28 mouse cellular contexts compared by ENCODE assay signal in the genomic region with DNA sequence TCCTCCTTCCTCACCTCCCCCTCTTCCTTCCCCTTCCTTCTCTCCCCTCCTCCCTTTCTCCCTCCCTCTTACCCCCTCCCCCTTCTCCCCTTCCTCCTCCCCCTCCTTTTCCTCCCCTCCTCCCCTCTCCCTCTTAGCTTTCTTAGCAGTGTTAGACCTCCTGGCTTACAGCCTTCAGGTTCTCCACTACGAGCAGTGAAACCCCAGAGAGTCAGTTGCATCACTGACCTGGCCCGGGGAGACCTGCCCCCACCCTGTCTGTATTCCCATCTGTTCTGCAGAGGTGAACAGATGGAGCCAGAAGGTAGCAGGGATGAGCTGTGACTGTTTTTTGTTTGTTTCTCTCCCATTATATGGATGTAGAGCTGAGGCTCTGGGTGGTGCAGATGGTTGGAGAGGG. TPM values are rescaled to one million over a fixed set of nuclear protein-coding genes. Genes with fewer than 3 reads are reported as not detected.
DNase-seq lines count a peak whose midpoint lies in the region; ATAC-seq and TF ChIP-seq lines count a peak whose summit lies in the region.
"Had no signal": no experiment of that assay in that cellular context is flagged by ENCODE, and none has a peak within 500 bp of the region (broad histone marks: within the 10 kb centered on the region; RNA-seq: fewer than 3 reads in every experiment).

No protein-coding gene starts in this region.

- H3K4me1 ChIP-seq in heart, embryonic 13.5 days: peaks cover 86% of the 10 kb centered on the region
- peaks cover 24% of the 10 kb centered on the region for H3K4me1 ChIP-seq in ES-Bruce4 (ENCODE audit: control insufficient read depth, insufficient read depth, low read length)

- WGBS in heart, embryonic 13.5 days: 31% methylated on average over 2 of the region's 2 CpGs

- H3K27me3 ChIP-seq in heart, embryonic 13.5 days (replicated peaks): peaks cover 11% of the 10 kb centered on the region
- no peaks in the 10 kb centered on the region for H3K27me3 ChIP-seq in ES-Bruce4 (ENCODE audit: control insufficient read depth, insufficient read depth, low read length, poor library complexity, severe bottlenecking)
- H3K27me3 ChIP-seq: Patski had no signal

- TF ChIP-seq CTCF in ES-Bruce4 (IDR thresholded peaks at IDR 0.05; ENCODE audit: low read depth, low read length): no peak

- ATAC-seq in heart, embryonic 13.5 days (ENCODE audit: extremely low read depth, insufficient number of reproducible peaks, low FRiP score, low TSS enrichment): no peak
- ATAC-seq in frontal cortex, adult (ENCODE audit: low TSS enrichment): no peak
- ATAC-seq: activated CD4-positive, CD25-positive, alpha-beta regulatory T cell, adult 4 months; CD4-positive, CD25-positive, alpha-beta regulatory T cell, adult 4 months; forebrain, embryonic 14.5 days; forebrain, embryonic 16.5 days; Patski had no signal

- no peaks in the 10 kb centered on the region for H3K36me3 ChIP-seq in heart, embryonic 13.5 days
- H3K36me3 ChIP-seq in ES-Bruce4 (ENCODE audit: control insufficient read depth, insufficient read depth, low read length, poor library complexity, severe bottlenecking): no peaks in the 10 kb centered on the region
- H3K36me3 ChIP-seq: embryonic facial prominence, embryonic 13.5 days; embryonic facial prominence, embryonic 15.5 days; forebrain, embryonic 10.5 days; forebrain, embryonic 12.5 days; G1E had no signal

- H3K4me3 ChIP-seq in heart, embryonic 13.5 days: no peak overlapping the region
- H3K4me3 ChIP-seq in ES-Bruce4 (ENCODE audit: low read depth, low read length): no peak overlapping the region
- H3K4me3 ChIP-seq: embryonic facial prominence, embryonic 13.5 days; embryonic facial prominence, embryonic 15.5 days; erythroblast, embryonic 14.5 days; forebrain, embryonic 10.5 days; forebrain, embryonic 12.5 days had no signal

- no peaks in the 10 kb centered on the region for H3K9me3 ChIP-seq in heart, embryonic 13.5 days
- H3K9me3 ChIP-seq in ES-Bruce4 (replicated peaks; ENCODE audit: control insufficient read depth, insufficient read depth, low read length, poor library complexity, severe bottlenecking): no peaks in the 10 kb centered on the region
- H3K9me3 ChIP-seq: embryonic facial prominence, embryonic 13.5 days; embryonic facial prominence, embryonic 15.5 days; forebrain, embryonic 10.5 days; forebrain, embryonic 12.5 days; G1E had no signal

- no peak overlapping the region for H3K9ac ChIP-seq in heart, embryonic 13.5 days
- no peak overlapping the region for H3K9ac ChIP-seq in ES-Bruce4 (ENCODE audit: low read depth, poor library complexity, severe bottlenecking)
- H3K9ac ChIP-seq: embryonic facial prominence, embryonic 13.5 days; embryonic facial prominence, embryonic 15.5 days; forebrain, embryonic 12.5 days had no signal

- TF ChIP-seq POLR2A in ES-Bruce4 (IDR thresholded peaks at IDR 0.05; ENCODE audit: insufficient read depth, low read length): no peak

- no peak overlapping the region for H3K4me2 ChIP-seq in heart, embryonic 13.5 days
- H3K4me2 ChIP-seq: embryonic facial prominence, embryonic 13.5 days; embryonic facial prominence, embryonic 15.5 days; forebrain, embryonic 12.5 days had no signal

- H3K27ac ChIP-seq in heart, embryonic 13.5 days (replicated peaks): peak overlapping the region; percentile 55; the same call in 1 of the 2 replicates
- peak overlapping the region; percentile 79 for H3K27ac ChIP-seq in ES-Bruce4 (ENCODE audit: insufficient read depth, low read length)
- H3K27ac ChIP-seq: embryonic facial prominence, embryonic 13.5 days; embryonic facial prominence, embryonic 15.5 days; forebrain, embryonic 12.5 days had no signal

- no peak for DNase-seq in heart, postnatal 14 days
- peak; percentile 26 for DNase-seq in brain, adult 2 months (ENCODE audit: low read depth, low spot score)
- no peak for DNase-seq in neural tube, embryonic 10.5 days (ENCODE audit: extremely low spot score, low spot score)
- DNase-seq: adrenal gland, adult 2 months; adrenal gland, postnatal 10 days; adrenal gland, postnatal 25 days; B cell, adult 2 months; cerebellum, adult 11 months; cerebellum, adult 18-20 months; cerebellum, adult 8-10 months; cerebellum, adult 9-11 months; cerebellum, postnatal 14 days; cerebellum, postnatal 36 days; embryo, embryonic 11 days had no signal

- intact Hi-C loops in heart, postnatal 14 days (cut with DNase I): no loop called here

- TF ChIP-seq EP300 in ES-Bruce4 (IDR thresholded peaks at IDR 0.05; ENCODE audit: insufficient read depth, low read depth, low read length): peak; percentile 73; the same call in 1 of the 2 replicates

RNA-seq across cellular contexts. Expression of a gene that starts 49.9 kb away (rescaled TPM):
- polyA plus RNA-seq in heart, embryonic 13.5 days (2015; fragmentation: Nextera tagmentation; extraction: Ambion mirVana): 18.3 and 20.2 TPM in 2 replicates
- total RNA-seq in heart, postnatal 14 days (2021): 10 to 100 TPM; 48.1 to 53.1 TPM
- 13.8 and 15.6 TPM in 2 replicates for polyA plus RNA-seq in ES-Bruce4 (2011; ENCODE audit: insufficient read depth, insufficient read length, low read depth, missing spikeins)
